Mouse (Mus musculus): Measurements from ENCODE around the gene Itsn1. TPM values are rescaled to one million over a fixed set of nuclear protein-coding genes. Genes with fewer than 3 reads are reported as not detected.

Gene Itsn1
- total RNA-seq, 2 experiments from 2014 or later: 31.7 to 52.0 TPM

DNA sequence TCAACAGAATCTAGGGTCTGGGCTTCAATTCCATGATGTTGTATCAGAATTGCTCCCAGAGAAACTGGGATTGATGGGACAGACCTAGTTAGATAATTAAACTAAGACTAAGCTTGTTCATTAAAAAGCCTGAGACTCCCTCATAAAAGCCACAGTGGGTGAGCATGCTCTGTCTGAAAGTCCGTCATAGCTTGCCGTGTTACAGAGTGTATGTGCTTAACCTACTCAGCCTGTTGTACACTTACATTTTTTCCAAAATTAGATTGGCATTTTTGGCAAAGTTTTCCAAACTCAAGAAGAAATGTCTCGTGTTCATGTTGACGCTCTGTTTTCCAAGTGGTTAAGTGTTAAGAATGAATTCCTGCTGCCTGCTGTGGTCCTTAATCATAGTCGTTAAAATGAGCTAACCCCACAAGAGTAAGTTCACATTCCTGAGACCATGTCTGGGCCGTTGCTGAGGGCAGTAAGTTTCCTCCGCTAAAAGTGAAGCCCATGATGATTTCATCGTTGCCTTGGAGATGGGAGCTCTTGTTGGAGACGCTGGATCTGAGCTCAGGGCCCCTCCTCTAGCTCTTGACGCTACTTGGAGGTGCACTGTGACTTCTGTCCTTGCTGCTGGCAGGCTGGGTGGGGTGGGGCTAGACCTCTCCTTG lies 117.1 kb downstream of the Itsn1 start:
- no peak for DNase-seq

DNA sequence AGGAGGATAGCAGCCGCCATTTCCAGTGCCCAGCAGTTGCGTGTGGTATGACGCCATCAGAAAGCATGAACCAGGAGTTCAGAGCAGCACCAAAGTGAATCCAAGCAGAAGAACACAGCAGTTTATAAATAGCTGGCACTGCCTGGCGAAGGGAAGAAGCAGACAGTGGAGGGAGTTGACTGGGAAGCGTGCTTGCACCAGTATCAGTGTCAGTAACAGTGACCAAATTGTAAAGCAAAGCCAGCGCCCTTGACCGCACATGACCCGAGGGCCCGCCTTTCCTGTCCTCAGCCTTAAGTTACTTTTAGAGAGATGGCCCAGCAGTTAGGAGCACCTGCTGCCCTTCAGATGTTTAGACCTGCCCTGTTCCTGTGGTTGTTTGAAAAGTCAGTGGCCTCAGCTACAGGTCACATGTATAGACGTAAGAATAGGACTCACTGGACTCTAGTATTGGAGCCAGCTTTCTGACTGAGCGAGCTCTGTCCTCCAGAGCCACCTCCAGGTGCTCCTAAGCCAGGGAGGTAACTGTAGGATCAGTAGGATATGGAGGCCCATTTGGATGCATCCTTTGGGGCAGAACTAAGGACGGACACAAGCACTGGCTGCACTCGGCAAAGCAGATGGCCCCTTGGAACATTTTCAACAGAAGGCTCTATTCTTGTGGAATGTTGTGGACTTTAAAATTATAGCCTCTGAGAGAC lies 118.6 kb downstream of the Itsn1 start:
- no peak for DNase-seq

DNA sequence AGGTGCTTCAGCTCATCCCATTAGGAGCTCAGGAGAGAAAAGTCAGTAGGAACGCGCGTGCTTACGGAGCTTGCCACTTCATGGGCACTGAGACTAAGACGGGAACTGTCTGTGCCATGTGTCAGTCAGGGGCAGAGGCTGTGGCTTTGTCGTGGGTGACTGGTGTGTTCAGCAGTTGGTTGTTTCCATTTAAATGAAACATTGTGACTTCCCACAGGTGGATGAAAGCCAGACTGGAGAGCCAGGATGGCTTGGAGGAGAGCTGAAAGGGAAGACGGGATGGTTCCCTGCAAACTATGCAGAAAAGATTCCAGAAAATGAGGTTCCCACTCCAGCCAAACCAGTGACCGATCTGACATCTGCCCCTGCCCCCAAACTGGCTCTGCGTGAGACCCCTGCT lies 119.4 kb downstream of the Itsn1 start:
- no peak for DNase-seq

DNA sequence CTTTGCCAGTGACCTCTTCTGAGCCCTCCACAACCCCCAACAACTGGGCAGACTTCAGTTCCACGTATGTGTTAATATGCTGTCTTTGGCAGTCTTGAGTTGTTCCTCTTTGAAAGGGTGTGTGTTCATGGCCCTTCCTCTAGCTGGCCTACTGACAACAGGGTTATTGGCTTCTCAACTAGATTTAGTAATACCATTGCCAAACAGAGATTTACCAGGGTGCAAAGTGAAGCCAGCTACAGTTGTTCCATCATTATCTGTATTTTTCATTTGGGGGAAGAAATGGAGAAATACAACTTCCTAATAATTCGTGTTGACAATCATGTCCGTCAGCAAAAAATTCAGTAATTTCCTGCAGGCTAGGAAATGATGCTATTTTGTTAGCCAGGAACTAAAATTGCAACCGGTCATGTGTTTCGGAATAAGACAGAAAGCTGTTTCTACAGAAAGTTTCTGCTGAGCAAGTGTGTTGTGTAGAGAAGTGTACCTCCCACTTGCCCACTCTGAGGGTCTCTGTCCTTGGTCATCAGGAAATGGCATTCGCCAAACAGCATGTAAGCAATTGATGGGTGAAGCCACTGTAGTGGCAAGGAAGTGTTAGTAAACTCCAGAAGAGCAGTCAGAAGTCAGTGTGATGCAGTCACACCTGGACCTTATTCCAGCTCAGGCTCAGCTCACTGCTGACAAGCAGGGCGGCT lies 120.0 kb downstream of the Itsn1 start:
- peak; percentile 42 for DNase-seq

DNA sequence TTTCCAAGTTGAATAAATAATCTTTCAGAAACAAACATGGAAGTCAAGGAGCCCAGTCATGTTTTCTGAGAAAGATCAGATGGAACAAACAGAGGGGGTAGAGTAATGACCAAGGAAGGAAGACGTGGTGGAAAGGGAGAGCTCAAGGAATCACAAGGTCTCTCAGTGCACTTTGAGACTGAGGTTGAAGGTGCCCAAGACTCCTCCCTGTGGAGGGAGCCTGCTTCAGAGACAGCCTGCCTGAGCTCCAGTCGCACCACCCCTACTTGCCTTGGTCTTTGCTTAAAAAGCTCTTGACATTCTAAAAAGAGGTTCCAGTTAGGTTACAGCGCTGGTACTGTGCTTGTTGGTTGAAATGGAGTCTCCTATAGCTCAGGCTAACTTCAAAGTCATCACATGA lies 121.1 kb downstream of the Itsn1 start:
- DNase-seq: no peak

DNA sequence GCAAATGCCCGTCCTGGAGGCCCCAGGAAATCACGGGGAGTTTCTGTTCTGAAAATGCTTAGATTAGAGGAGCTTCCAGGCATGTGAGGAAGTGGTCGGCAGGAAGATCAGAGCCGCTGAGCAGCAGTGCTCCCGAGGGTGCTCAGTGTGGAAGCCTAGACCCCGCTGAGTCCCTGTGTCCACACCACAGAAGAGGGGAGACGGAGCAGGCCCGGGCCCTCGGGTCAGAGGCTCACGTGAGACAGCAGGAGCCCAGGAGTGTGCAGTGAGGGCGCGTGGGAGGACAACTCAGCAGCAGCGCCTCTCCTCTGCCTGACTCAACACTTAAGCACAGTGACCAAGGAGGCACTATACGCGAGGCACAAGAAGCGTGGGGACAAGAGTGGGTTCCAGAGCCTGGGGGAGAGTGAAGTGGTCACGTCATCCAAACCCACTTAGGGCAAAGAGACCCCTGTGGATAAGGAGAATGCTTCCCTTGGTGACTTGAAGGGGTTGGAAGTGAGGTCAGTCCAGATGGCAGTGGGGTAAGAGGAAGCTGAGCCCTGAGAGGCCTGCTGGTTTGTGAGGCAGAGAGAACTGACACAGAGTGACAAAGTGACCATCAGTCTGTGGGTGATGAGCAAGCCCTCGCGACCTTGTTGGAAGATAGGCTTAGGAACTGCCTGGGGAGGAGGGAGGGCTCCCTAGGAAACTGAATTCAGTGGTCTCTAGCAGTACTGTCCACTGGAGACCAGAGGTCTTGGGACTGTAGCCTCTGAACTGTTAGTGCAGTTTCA lies 122.6 kb downstream of the Itsn1 start:
- DNase-seq: no peak

DNA sequence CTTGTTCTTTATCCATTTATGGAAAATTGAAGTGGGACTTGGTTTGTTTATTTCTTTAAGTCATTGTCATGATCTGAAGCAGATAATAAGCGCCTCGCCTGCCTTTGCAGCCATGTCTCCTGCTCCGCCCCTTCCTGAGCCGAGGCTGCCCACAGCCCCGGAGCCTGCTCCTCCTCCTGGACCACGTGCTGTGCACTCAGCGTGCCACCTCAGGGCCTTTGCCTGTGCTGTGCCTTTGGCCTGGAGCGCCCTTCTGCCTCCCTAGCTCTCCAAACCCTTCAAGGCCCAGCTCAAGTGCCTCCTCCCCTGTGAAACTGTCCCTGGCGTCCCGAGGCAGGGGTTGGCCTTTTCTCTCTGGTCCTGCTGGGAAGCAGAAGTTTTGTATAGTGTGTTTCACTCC lies 123.7 kb downstream of the Itsn1 start:
- no peak for DNase-seq

DNA sequence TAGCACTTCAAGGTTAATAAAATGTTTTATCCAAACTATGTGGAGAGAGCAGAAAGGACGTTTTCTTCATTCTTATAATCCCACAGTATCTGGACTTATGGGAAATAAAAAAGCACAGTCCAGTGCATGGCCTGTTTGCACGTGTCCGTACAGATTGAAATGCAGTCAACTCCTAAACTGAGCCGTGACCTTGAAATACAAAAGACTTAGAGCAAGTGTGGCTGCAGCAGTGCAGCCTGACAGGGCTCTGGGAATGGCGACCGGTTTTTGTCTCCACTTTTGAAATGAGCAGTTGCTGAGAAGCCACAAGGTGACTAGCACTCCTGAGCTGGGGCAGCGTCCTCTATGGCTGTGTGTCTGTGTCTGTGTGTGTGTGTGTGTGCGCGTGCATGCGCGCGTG lies 124.1 kb downstream of the Itsn1 start:
- no peak for DNase-seq

DNA sequence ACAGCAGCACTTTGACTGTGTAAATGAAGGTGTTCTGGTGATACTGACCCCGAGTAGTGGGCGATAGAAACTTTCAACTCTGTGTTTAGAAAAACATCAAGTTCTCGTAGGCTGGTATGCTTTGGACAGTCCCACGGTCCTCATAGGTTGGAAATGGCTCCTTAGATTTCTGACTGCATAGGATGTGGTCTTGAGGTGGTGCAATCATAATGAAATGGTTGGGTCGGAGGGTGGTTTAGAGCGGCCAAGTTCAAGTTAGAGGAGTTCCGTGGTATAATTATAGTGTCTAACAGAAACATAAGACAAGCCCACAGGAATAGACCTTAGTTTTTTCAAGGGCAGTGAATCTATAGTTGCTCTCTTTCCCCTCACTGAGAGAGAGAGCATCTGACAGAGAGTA lies 129.6 kb downstream of the Itsn1 start:
- DNase-seq: no peak

DNA sequence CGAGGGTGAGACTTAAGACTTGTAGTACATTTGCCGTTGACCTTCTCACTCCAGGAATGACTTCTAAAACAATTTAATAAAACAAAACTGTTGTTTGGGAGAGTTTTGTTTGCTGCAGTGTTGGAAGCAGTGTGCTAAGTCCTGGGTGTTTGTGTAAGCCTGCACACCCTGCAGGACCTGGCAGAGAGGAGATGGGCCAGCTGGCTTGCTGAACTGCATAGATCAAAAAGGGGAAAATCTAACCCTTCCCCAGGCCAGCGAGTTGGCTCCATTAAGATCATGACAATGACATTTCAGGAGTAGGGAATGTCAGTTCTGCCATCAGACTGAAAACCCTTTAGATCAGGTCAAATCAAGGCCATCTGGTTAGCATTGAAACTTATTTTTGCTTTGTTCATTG lies 130.1 kb downstream of the Itsn1 start:
- DNase-seq: no peak

DNA sequence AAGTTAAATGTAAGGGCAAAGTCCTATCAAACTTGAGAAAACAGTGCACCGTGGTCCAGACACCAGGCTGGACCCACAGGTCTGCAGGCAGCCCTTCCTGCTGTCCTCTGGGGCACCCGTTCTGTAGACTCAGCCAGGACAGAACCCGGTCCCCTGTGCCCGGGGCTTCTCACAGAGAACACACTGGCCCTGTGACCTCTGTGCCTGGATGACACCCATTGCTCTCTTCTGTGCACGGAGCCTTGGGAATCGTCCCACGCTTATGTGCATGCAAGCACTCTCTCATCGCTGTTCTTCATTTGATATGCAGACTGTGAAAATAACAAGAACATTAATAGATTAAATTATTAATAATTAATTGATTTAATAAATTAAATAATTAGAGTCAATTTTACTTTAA lies 130.9 kb downstream of the Itsn1 start:
- no peak for DNase-seq

DNA sequence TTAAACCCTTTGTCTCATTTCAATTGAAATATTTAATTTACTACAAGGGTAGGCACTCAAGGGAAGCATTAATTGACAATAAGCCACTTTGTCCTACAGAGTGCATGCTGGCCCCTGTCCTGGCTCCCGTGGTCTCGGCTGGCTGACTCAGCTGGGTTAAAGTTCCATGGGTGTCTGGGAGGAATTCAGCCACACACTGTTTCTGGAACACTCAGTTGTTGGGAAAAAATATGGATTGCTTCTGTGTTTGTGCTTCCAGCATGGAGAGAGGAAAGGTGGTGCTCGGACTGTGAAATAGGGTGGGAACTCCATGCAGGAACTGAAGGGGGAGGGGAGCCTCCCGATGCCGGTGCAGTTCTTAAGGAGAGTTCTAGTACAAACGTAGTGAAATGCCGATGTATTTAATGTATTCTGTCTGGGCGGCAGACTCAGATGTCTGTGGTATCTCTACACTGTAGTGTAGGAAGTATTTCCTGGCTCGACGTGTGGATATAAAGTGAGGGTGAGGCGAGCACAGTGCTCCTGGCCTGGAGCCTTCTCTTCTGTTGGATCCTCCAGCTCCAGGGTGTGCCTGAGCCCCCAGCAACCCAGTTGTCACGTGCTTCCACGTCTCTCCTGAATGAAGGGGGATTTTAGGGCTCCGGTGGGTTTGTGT lies 131.5 kb downstream of the Itsn1 start:
- DNase-seq: peak; percentile 48

DNA sequence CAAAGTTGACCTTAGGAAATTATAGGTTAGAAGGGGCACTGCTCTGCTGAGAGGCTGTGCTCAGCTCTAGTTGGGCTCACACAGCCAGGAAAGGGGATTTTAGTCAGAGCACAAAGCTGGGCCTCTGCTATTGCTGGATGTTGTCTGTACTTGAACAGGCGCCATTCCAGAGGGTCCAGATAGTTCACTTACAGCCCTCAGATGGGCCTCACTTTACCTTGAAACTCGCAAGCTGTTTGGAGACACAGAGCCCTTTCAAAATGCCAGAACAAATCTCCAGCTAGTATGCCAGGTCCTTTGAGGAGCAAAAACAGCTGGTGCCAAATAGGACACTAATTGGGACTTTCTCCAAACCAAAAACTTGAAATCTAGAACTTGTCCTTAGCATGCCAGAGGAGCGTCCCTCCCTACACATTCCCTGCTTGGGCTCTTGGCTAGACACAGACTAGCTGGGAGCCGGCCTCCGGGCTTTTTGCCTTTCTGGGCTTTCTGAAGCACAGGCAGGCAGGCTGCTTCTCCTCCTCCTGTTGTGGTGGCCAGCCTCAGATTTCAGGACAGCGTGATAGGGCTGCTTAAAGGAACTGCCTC lies 132.8 kb downstream of the Itsn1 start:
- peak; percentile 73 for DNase-seq

DNA sequence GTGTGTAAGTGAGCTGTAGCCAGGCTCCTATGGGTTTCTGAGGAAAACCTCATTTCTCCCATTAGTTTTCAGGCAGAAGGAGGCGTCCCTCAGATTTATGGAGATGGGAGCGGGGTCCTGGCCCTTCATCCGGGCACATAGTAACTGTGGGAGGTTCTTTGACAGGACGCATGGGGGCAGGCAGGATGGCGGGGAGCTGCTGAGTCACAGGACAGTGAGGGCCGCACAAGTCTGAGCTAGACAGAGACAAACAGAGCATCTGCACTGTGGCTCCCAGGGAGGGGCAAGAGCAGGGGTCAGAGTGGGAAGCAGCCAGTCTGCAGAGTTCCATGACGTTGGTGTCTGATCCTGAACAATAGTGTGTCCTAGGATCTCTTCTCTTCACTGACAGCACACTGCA lies 133.8 kb downstream of the Itsn1 start:
- DNase-seq: peak; percentile 37

DNA sequence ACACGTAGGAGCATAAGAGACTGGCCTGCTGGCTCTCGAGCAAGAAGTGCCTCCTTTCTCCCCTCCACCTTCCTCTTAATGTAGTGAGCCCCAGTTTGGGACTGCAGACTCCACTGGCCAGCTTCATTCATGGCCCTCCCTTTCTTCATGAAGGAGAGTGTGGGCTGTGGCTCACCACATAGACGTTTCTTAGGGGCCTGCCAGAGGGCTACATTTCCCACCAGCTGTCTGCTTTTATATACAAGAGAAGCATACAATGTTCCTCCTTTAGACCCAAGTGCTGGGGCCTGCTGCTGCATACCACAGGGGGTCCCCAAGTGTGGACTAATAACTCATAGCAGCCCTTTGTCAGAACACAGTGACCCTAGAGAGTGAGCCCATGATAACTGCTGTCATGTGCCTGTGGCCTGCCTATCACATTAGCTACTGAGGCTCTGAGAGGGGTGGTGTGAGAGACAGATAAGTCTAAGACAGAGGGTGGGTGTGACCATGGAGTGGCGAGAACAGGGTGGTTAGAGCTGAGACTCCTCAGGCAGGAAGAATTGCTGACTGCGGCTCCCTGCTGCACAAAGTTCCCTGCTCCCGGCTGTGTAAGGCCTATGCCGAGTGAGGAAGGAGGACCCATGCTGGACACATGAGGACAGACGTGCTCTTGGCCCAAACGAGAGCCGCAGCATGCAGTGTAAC lies 135.7 kb downstream of the Itsn1 start:
- DNase-seq: no peak

DNA sequence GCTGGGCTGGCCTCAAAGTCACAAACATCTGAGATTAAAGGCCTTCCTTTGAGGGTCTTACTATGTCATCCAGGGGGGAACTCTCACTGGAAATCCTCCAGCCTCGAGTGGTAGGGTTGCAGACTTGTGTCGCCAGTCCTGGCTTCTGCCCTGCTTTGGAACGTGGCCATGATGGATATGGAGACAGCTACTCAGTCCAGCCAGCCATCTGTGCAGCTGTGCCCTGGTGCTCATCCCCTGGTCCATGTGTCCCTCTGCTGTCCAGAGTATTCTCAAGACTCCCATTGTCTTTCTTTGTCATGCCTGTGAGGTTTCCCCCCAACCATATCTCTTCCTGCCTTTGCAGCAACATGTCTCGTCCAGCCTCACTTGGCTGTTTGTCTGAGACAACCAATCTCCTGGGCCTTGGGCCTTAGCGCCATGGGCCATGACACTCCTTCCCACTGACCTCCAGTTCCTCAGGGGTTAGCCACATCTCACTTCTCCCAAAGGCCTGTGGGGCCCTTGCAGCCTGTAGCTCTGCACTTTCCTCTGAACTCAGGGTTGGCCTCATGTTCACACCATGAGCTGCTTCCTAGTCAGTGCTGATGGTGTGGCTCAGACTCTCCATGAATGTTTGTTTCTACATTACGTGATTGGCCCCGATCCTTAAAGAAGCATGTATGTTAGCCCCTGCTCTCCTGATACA lies 136.6 kb downstream of the Itsn1 start:
- DNase-seq: peak; percentile 46

DNA sequence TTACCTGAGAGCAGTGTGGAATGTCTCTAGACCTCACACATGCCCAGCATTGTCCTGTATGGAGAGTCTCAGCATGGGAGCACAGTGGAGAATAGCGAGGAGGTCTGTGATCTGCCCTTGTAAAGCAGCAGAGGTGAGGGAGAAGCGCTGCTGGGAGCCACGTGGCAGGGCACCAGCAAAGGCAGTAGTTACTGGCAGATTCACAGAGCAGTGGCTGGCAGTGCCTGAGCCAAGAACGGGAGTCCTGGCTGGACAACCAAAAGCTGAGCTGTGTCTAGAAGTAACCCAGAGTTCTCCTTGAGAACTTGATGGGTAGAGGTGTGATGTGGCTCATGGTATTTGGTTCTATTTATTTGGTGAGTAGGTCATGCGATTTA lies 137.2 kb downstream of the Itsn1 start:
- peak; percentile 56 for DNase-seq

DNA sequence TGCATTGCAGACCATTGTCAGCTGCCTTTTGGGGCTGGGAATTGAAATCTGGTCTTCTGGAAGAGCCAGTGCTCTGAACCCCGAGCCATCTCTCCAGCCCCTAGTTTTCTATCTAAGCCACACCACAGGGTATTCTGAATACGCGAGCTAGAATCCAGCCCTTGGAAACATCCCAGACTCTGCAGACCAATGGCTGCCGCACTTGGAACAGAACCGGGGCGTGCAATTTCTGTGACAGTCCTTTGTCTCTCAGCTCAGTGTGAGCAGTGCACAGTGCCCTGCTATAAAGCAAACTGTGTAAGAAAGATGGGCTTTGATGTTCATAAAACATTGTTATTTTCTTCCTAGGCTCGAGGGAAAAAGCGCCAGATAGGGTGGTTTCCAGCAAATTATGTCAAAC lies 138.6 kb downstream of the Itsn1 start:
- DNase-seq: no peak

DNA sequence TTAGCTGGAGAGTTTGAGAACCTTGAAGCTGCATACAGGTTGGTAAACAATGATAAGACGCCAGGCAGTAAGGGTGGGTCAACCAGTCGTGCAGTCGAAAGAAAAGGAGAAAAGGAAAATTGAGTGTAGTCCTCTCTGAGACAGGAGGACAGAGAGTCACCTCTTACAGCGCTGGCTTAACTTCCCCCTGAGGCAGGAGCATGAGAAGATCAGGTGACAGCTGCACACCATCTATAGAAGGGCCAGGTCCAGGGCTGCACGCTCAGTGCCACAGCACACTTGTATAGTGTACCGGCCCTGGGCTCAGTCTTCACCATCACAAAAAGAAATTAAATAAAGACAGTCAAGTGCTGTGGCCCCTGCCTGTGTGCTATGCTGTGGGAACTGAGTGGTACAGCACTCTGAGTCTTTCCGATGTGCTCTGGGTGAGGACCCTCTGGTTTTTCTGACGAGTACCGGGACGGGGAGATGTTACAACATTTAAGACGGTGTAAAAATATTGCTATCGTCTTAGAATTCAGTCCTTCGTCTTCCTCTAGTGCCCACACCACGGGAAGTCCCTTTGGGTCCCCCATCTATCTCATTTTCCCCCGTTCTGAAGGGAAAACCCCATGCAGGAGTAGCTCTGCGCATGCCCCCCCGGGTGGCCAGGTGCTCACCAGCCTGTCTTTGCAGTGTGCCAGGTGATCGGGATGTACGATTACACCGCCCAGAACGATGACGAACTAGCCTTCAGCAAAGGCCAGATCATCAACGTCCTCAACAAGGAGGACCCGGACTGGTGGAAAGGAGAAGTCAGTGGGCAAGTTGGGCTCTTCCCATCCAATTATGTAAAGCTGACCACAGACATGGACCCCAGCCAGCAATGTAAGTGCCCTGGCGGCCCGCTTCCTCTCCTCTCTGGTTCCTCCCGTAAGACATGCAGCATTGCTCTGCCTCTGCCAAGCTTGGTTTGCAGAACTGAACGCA lies 140.1 kb downstream of the Itsn1 start:
- no peak for DNase-seq

Data from adrenal gland, postnatal 10 days (tissue).